Mouse (Mus musculus) right cerebral cortex, postnatal 14 days (tissue): ENCODE measurements around the gene Atm.

ENCODE experiments used
- DNase-seq: peaks from one replicate; pipeline ENCODE4 v3.0.0; 2022

Atm gene

DNA sequence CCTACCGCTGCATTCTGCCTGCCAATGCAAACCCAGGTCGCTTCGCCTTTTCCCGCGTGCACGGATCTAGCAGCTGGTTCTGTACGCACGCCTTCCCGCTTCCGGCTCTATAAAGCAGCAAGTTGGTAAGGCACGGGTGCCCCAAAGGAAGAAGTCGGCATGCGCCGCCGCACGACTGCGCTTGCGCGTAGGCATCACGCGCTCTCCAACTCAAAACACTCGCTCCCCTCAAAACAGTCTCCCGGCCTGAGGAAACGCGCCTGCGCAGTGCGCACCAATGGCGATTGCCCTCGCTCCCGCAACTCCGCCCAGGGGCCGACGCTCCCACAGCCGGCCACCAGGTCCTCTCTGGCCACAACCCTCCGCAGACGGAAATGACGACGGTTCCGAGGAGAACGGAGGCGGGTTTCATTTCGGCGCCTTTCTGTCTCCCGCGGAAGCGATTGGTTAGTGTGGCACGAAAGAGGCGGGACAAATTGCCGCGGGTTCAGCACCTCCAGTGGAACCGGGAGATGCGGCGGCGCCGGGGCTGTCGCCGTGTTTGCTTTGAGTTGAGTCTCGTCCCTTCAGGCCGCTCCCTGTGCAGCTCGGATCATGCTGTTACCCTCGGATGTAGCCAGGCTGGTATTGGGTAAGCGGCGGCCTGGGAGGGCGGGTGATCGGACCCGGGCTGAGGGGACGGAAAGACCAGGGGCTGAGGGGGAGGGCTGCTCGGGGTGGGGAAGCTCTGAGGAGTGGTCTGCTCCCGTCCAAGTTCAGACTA is at the start of gene Atm, which contains the start of gene Npat:
Gene Atm (minus strand): TSS at position 183 of the 763 bp plus-strand sequence.
Gene Npat (plus strand): TSS at position 490 of the 763 bp plus-strand sequence.
- DNase-seq, result peak; percentile 100

DNA sequence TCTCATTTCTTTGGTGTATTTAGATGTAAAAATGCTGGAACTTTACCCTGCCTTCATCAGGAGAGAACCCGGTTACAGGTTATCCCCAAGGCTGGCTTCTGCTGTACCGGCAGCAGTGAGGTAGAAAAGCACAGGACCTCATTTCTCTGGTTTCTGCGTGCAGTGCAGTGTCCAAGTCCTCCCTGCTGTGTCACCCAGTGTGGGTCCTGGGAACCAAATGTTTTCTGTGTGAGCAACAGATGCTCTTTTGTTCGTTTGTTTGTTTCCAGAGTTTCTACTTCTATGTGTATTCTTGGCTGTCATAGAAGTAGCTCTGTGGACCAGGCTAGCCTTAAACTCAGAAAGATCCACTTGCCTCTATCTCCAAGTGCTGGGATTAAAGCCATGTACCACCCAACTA is 45.3 kb upstream of the Atm start:
- DNase-seq, result no peak

DNA sequence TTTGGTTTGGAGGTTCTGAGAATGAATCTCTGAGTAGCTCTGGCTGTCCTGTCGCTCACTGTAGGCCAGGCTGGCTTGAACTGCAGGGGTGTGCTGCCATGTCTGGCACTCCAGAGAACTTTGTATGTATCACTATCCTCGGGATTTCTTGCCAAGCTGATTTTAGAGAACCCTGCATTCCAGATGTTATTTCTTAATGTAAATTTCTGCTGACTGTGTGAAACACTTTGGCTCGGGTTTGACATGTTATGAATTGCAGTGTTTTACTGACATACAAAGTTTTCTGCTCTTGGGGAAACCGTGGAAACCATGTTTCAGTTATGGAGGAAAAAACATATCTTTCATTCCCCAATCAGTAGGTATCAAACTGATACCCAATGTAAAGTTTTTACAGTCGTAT is 39.2 kb upstream of the Atm start:
- no peak for DNase-seq

DNA sequence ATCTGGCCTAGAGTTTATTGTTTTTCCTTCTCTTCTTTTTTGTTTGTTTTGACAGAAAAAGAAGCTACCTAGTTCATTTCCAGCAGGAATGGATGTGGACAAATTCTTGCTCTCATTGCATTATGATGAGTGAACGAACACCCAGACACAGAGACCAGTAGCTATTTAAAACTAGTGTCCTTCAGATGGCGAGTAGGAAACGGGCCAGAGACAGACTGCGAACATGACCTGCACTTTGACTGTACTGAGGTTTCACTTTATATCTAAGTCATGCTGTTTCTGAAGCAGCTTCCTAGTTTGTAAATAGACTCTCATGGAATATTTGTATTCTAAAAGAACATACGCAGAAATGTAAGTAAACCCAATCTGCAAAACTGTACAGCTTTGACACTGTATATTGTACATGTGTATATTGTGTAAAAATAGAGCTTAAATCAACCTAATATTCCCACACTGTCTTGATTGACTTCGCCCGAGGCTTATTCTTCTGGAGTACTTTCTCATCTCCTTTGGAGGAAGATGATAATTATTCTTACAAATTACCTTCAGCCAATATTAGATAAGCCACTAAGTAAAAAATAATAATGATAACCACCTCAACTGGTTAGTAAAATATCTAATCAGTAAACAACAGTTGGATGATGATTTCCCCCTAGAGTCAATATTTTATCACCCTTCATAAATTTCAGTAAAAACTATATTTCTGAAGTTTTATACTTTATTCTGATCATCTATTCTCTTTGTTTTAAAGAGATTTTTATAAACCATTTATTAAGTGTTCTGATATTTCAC is 36.2 kb upstream of the Atm start:
- DNase-seq, result no peak

DNA sequence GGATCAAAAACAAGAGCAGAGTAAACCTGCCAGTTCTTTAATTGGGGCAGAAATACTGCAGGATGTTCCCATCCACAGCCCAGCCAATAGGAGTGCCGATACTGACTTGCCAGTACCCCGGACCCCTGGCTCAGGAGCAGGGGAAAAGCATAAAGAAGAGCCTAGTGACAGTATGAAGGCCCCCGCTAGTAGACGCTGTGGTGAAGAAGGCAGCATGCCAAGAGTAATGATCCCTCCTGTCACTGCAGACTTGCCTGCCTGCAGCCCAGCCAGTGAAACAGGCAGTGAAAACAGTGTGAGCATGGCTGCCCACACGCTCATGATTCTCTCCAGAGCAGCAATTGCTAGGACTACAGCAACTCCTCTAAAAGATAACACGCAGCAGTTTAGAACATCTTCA is 34.1 kb upstream of the Atm start:
- peak; percentile 12 for DNase-seq

DNA sequence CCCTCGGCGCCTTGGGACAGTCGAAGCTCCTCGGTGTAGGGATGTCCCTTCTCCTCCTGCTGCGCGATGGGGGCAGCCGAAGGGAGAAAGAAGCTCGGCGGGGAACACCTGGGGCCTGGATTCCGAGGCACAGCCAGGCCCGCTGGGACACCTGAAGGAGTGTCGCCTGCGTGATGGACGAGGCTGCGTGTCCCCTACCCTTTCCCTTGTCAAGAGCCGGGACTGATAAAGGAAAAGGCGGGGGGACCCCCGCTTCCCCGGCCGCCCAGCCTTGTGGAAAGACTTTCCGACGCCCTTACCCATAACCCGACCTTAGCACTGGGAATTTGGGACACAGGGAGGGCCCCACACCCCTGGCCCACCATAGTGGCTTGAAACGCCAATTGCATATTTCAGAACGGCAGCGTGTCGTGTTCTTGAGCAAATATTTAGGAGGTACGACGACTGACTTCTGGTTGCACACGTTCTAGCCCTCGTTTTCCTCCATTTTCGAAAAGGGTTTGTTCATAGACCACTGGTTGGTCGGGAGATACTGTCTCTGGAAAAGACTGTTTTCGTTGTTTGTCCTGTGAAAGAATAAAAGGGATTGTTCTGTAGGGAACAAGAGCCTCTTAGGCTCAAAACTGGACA is 911 bp upstream of the Atm start:
- DNase-seq, result no peak

DNA sequence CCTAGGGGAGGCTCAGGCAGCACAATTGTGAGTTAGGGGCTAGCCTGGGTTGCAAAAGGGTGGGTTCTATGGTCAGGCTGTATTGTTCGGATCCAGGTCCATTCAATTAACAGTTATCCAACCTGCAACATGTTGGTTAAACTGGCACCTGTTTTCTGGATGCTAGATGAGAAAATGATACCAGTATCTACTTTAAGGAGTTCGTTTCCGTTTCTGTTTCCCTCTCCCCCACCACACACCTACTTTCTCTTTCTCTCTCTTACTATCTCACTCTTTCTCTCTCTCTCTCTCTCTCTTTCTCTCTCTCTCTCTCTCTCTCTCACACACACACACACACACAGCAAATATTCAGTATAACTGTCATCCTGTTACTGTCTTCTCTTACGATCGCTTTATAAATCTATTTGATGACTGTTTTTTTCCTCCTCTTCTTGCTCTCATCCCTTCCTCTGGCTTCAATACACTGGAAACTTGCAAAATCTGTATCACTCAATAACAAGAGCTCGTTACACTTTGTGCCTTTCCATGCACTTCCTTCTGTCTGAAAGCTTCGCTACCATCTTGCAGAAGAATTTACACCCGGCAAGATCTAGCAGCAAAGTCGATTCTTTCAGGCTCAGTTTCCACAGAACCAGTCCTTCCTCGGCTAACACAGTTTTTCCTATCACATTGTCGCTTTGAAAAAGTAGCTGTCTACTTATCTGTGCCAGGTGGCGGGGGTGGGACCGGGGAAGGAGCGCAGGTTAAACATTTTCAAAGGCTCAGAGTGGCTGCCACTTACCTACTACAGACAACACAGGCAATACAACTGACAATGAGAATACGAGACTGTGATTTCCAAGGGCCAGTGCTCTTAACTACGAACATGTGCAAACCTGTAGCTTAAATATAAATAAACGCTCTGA is 872 bp downstream of the Atm start:
- DNase-seq, result no peak

DNA sequence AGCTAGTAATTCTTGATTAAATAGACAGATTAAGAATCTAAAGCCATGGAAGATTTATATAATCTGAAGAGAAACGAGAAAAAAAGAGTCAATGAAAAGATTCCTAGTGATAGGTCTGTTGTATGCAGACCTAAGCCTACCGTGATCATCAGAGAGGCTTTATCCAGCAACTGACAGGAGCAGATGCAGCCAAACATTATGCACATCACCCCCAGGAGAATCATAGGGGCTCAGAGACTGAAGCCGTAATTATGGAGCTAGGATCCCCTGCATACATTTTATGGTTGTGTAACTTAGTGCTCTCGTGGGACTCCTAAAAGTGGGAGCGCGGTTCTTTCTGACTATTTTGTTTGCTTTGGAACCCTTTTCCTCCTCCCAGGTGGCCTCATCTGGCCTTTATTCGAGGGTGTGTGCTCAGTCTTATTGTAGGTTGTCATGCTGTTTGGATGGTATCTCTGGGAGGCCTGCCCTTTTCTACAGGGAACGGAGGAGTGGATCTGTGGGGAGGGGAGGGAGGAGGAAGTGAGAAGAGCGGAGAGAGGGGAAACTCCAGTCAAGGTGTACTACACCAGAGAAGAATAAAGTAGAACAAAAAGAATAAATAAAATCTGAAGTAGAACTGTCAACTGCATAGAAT is 19.0 kb downstream of the Atm start:
- DNase-seq, result no peak

DNA sequence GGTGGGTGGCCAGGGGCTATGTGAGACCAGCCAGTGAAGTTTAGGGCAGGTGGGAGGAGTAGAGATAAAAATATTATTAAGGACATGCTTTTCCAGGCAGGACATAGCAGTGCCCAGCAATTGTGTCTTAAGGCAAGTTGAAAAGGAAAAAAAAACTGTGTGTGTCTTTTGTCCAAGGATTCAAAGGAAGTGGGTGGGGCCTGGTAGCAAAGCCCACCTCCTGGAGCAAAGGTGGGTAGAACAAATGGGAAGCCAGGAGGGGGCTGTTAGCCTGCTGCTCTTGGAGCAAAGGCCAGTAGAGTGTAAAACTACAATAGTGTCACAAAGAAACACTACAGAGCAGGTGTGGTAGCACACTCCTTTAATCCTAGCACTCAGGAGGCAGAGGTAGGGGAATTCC is 22.4 kb downstream of the Atm start:
- no peak for DNase-seq

DNA sequence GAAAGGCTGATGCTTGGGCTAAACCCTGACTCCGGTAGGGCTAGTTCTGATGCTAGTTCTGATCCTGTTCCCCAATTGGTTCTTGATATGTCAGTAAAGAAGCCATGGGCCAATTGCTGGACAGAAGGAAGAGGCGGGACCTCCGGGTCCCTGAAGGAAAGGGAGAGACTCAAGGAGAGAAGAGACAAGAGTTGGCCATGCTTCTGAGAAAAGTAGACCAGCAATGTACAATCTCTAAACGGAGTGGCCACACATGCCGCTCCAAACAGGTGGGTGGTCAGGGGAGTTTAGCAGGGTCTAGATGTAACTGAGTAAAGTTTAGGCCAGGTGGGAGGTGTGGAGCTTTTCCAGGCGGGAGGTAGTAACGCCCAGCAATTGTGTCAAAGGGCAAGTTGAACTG is 28.5 kb downstream of the Atm start:
- DNase-seq, result no peak

DNA sequence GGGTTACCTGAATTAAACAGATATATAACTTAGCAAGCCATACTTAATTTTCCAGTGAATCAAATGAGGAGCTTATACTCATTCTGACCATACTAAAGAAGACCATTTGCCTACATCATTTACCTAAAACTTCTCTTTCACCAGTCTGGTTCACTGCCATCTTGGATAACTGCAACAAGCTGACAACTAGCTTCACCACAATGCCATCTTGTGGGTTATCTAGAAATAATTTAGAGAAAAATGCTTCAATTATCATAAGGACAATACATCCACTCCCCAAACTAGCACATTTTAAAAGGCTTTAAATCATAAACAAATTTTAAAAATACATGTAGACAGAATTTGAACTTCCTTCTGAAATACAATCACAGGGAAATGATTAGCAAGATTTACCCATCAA is 50.7 kb downstream of the Atm start:
- DNase-seq, result no peak

DNA sequence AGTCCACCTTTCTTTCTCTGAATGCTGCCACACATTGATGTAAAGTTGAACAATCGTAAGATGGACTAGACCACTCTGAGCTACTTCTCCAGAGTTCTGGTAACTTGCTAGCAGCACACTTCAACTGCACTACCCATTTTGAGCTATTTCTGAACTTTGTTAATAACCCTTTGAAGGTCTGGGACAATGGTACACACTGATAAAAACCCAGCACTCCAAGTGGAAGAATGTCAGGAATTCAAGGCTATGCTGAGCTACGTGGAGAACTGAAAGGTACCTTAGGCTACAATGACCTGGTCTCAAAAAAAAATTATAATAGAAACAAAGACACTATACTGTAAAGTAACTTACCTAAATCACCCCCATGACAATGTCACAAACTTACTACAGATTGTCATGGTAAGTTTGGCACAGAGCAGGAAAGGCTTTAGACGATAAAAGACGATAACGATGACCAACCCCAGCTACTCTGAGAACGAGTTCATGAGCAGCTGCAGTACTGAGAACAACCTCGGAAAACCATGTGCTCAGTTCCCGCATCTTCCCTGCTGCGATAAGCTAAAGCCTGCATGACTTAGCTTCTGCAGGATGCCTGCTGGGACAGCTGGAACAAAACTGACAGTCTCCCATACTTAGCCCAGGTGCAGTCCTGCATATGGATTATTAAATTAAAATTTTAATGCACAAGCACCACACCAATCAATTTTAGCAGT is 63.6 kb downstream of the Atm start:
- DNase-seq, result no peak

DNA sequence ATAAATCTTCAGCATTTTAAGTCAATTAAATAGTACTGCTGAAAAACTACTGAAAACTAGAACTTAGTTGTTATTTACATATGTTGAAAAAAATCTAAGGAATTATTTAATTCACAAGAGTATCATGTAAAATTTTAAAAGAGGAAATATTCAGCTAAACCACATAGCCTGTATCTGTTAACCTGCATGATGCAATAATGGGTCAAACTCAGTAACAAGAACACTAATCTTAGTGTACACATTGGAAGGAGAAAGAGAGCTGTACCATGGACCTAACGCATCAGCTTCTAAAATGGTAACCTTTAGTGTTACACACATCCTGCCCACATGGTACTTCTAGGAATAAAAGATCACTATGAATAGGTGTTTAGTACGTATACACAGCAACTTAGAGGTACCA is 84.5 kb downstream of the Atm start:
- no peak for DNase-seq

DNA sequence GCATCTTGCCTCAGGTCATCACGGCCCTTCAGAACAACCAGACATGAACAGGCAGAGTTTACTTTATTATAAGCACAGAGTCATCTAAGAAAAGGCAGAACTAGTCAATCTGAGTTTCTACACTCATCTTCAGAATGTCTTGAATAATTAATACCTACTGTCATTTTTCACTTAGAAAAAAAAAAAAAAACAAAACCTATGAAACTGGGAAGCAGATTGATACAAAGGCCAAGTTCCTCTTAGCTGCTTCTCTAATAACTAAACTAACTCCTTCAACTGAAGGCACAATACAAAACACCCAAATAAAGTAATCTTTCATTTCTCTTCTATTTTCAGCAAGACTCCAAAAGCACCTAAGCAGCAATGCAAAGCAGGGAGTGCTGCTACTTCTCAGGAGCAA is 85.9 kb downstream of the Atm start:
- DNase-seq, result no peak

DNA sequence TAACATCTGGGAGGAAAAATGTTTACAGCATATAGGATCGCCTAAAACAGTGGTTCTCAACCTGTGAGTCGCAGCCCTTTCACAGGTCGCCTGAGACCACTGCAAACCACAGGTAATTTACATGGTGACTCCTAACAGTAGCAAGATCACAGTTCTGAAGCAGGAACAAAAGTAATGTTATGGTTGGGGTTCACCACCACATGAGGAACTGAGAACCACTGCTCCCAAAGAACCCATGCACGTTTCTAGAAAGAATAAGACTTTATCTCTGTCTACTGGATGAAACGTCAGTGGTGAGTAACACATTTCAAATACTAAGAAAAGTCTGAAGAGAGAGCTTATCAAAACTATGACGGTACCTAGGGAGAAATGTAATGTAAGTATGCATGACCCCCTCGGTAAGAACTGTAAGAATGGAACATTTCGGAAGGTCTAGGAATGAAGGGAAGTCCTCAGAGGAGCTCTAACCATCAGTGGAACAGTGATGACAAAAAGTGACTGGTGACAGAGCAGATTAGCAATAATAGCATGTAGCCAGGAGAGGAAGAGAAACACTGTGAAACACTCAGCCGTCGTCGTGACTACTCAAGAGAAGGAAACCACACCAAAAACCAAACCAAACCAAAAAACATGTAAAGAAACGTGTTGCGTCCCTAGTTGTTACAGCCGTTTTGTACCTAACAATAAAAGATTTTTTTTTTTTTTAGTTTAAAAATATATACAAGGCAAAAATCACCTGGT is 100.5 kb downstream of the Atm start:
- DNase-seq, result no peak

DNA sequence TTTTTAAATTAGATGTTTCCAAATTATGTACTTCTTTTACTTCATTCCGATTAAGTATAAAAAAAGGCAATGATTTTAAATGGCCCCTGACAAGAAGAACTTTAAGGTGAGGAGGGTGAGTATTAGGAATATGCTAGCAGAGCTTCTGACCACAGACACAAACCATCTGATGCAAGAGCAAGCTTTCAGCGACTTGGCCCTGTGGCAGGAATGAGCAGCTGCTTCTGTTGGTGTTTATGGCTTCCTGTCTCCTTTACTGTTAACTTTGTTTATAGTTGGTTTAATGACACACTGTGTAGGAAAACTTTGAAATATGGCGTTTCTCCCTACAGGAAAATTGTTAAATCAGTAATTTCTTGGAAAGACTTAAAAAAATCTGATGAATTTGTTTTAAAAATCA is 108.9 kb downstream of the Atm start:
- DNase-seq, result no peak

DNA sequence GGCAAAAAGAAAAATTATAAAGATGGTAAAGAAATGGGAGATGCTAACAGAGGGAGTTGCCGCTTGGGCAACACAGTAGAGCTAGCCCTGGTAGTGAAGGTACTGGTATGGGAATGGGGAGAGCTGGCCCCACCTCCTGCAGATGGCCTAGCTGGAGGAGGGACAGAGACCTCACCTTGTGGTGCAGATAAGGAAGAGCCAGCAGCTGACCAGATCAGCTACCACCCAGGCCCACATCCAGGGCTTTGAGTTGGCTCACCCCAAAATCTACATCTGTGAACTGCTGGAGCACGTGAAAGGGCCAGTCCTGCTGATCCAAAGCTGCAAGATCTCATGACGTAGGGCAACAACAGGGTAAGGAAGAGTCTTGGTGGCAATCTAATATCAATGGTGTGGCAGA is 109.8 kb downstream of the Atm start:
- DNase-seq, result no peak

DNA sequence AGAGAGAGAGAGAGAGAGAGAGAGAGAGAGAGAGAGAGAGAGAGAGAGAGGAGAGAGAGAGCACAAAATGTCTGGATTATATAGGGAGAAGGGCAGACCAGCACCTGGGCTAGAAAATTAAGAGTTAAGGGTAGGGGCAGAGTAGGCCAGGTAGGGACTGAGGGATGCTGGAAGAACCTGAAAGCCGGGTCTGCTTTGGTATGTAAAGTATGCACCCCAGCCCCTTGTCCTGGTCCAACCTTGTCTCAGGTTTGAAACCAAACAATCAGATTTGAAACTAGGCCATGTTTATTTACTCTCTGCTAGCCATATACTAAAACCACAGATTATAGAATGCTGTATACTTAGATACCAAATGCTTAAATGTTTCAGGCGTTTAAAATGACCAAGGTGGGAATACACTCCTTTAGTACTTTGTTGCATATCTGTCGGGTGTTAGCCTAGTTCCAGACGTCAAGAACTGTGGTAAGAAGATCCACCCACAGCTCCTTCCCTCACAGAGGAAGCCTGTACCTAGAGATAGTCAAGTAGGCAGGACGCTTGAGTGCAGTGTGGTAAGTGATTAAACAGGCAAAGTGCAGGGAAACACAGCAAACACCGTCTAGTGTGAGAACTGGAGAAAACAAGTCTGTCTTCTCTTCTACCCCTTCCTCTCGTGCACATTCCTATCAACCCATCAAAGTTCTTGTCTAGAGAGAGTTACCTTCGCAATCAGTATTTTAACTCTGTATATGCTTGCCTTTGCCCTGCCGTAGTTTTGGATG is 114.2 kb downstream of the Atm start:
- DNase-seq, result no peak

DNA sequence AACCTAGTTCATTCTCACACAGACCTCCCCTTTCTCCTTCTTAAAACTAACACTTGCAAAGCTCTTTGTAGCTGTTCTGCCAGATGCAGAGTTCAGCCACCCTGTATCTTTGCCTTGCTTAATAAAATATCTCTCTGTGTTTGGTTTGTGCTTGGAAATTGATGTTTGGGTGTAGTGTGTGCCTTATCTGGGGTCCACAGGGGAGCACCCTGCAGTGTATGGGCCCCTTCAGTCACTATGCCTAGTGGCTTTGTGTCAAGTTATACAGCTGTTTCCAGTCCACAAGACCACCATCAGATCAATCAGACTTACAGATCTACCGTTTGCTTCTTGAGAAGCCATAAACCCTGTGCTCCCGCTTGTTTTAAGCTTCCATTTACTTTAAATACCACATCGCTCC is 127.1 kb downstream of the Atm start:
- DNase-seq, result no peak

DNA sequence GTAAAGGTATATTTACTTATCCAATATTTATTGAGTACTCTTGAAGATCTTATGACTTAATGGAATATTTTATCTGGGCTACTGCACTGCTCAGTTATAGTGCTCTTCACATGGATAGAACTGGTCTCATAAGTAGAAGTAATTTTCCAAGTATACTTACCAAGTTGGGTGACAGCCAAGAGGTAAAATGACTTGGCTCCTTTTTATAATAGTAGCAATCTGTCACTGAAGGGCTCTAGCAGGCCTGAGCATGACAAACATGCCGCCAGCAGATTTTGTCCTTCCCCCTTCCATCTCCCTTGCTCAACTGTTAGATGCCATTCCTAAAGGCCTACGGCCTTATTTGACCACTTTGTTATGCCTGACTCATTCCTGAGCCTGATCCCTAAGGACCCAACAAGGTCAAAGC is 127.6 kb downstream of the Atm start:
- no peak for DNase-seq
